Mouse (Mus musculus) kidney, adult 2 months (tissue): Measurements from ENCODE around the gene Ercc6l. TPM values are rescaled to one million over a fixed set of nuclear protein-coding genes. Genes with fewer than 3 reads are reported as not detected.

Experiments used
- DNase-seq: peaks from one replicate; pipeline ENCODE4 v3.0.0; 2021
- H3K27ac ChIP-seq: fragments of 200-500 bp; 2 replicates; pipeline ENCODE4 v1.5.1; 2012; ENCODE audit warnings: low read depth, low read length, control low read depth, inconsistent platforms; ENCODE audit not compliant: insufficient read depth
- H3K27me3 ChIP-seq: fragments of 200-500 bp; replicated peaks from 2 replicates; pipeline ENCODE4 v1.6.1; 2012; ENCODE audit warnings: mild to moderate bottlenecking, moderate library complexity, low read length, inconsistent platforms; ENCODE audit not compliant: control insufficient read depth, insufficient read depth
- H3K36me3 ChIP-seq: fragments of 200-500 bp; 2 replicates; pipeline ENCODE4 v1.6.1; 2012; ENCODE audit warnings: mild to moderate bottlenecking, moderate library complexity, low read length, inconsistent platforms; ENCODE audit not compliant: control insufficient read depth, insufficient read depth
- H3K4me1 ChIP-seq: fragments of 200-500 bp; 2 replicates; pipeline ENCODE4 v1.6.1; 2011; ENCODE audit warnings: low read length; ENCODE audit not compliant: control insufficient read depth, insufficient read depth
- H3K4me3 ChIP-seq: fragments of 200-500 bp; 2 replicates; pipeline ENCODE4 v1.5.1; 2011; ENCODE audit warnings: mild to moderate bottlenecking, low read depth, low read length, control low read depth; ENCODE audit not compliant: insufficient read depth
- CTCF ChIP-seq: fragments of 200-500 bp; conservative IDR thresholded peaks from 2 replicates; pipeline ENCODE4 v1.5.1; 2011; ENCODE audit warnings: low read depth, mild to moderate bottlenecking, control low read depth, low read length, moderate library complexity, mixed read lengths; ENCODE audit not compliant: insufficient read depth, insufficient read length
- POLR2A ChIP-seq: fragments of 200-500 bp; IDR thresholded peaks from one replicate; pipeline ENCODE4 v1.6.1; 2011; ENCODE audit warnings: low read depth, low read length, control low read depth
- whole genome bisulfite sequencing: fragments of 180-500 bp; shearing (Covaris S2); methylation state at CpG from one replicate; pipeline ENCODE4 v1.1.7; 2018; 5-methylcytosine and 5-hydroxymethylcytosine counted together
- polyA plus RNA-seq: library from polyadenylated mRNA; depleted of rRNA; stranded (reverse); fragments of >200 nt; gene quantifications from 2 replicates; pipeline ENCODE4 v1.2.3, GENCODE M21; 2012; rRNA removed

Gene Ercc6l
- polyA plus RNA-seq, result 0.10 and 0.13 TPM in 2 replicates

- Histone ChIP-seq H3K4me1 (no peaks in the 10 kb centered on the region), H3K36me3 (no peaks in the 10 kb centered on the region), H3K4me3 (peak within 1 kb of the TSS; percentile 74), H3K27ac (peak within 1 kb of the TSS; percentile 93), H3K27me3 (no peaks in the 10 kb centered on the region)
- WGBS, result under 1% methylated on average over 41 of the region's 42 CpGs
- TF ChIP-seq POLR2A (no peak), CTCF (no peak)
- DNase-seq, result peak; percentile 94
Measured at GRCm38 (mm10) chrX:102156618-102157422, at the start of gene Ercc6l. Gene Ercc6l, minus strand, starts transcription at chrX:102157091.

- Histone ChIP-seq H3K27me3 (no peaks in the 10 kb centered on the region), H3K4me3 (no peak overlapping the region), H3K27ac (no peak overlapping the region), H3K36me3 (peaks cover under 1% of the 10 kb centered on the region; the same call in 1 of the 2 replicates), H3K4me1 (peaks cover 2% of the 10 kb centered on the region; the same call in 1 of the 2 replicates)
- WGBS, result 100% methylated on average over 1 of the region's 1 CpGs
- no peak for DNase-seq
- no peak for TF ChIP-seq POLR2A
- TF ChIP-seq CTCF, result no peak
Measured at GRCm38 (mm10) chrX:102190840-102191239, 33.9 kb upstream of the Ercc6l start.

- Histone ChIP-seq H3K4me1 (peaks cover 2% of the 10 kb centered on the region; the same call in 1 of the 2 replicates), H3K27me3 (no peaks in the 10 kb centered on the region), H3K27ac (no peak overlapping the region), H3K4me3 (no peak overlapping the region), H3K36me3 (peaks cover 3% of the 10 kb centered on the region; the same call in 1 of the 2 replicates)
- no peak for DNase-seq
- 31% methylated on average over 5 of the region's 5 CpGs for WGBS
- TF ChIP-seq CTCF (no peak), POLR2A (no peak)
Measured at GRCm38 (mm10) chrX:102189581-102189980, 32.7 kb upstream of the Ercc6l start.

- peak; percentile 78 for TF ChIP-seq POLR2A
- TF ChIP-seq CTCF, result peak; percentile 59
- H3K4me3 ChIP-seq, result peak within 1 kb of the TSS; percentile 56
- no peaks in the 10 kb centered on the region for H3K27me3 ChIP-seq
- DNase-seq, result peak; percentile 86
- H3K27ac ChIP-seq, result peak within 1 kb of the TSS; percentile 57
- peaks cover 2% of the 10 kb centered on the region; the same call in 1 of the 2 replicates for H3K4me1 ChIP-seq
- under 1% methylated on average over 36 of the region's 37 CpGs for WGBS
- peaks cover 3% of the 10 kb centered on the region; the same call in 1 of the 2 replicates for H3K36me3 ChIP-seq
Measured at GRCm38 (mm10) chrX:102188712-102189497, 32.0 kb upstream of the Ercc6l start, which contains the start of gene Rps4x. Gene Rps4x, minus strand, starts transcription at chrX:102189394.

- WGBS, result 26% methylated on average over 11 of the region's 11 CpGs
Measured at GRCm38 (mm10) chrX:102187023-102187699, 30.3 kb upstream of the Ercc6l start.

GRCm38 (mm10) chrX:102182575-102182974 lies 25.7 kb upstream of the Ercc6l start:
- H3K36me3 ChIP-seq, result peaks cover 3% of the 10 kb centered on the region; the same call in 1 of the 2 replicates
- TF ChIP-seq POLR2A (no peak), CTCF (no peak)
- H3K27ac ChIP-seq, result no peak overlapping the region
- H3K4me3 ChIP-seq, result no peak overlapping the region
- no peak for DNase-seq
- no peaks in the 10 kb centered on the region; the same call in 1 of the 2 replicates for H3K27me3 ChIP-seq
- H3K4me1 ChIP-seq, result no peaks in the 10 kb centered on the region

More at GRCm38 (mm10) chrX:102187023-102187699, 30.3 kb upstream of the Ercc6l start:
- Histone ChIP-seq H3K4me1 (peaks cover 2% of the 10 kb centered on the region; the same call in 1 of the 2 replicates), H3K36me3 (peaks cover 3% of the 10 kb centered on the region; the same call in 1 of the 2 replicates), H3K4me3 (no peak overlapping the region), H3K27me3 (no peaks in the 10 kb centered on the region), H3K27ac (no peak overlapping the region)
- TF ChIP-seq POLR2A (no peak), CTCF (no peak)
- no peak for DNase-seq
